27 mouse cellular contexts compared by ENCODE assay signal in genomic region chr4:130357946-130358345, GRCm38 (mm10). TPM values are rescaled to one million over a fixed set of nuclear protein-coding genes. Genes with fewer than 3 reads are reported as not detected.
DNase-seq lines count a peak whose midpoint lies in the region; ATAC-seq and TF ChIP-seq lines count a peak whose summit lies in the region.
"Had no signal": no experiment of that assay in that cellular context is flagged by ENCODE, and none has a peak within 500 bp of the region (broad histone marks: within the 10 kb centered on the region; RNA-seq: fewer than 3 reads in every experiment).

No protein-coding gene starts in this region.

- no peak overlapping the region for H3K27ac ChIP-seq in cerebellum, adult 2 months (ENCODE audit: insufficient read depth, low read length)
- no peak overlapping the region for H3K27ac ChIP-seq in lung, postnatal 0 days (ENCODE audit: low read length)
- H3K27ac ChIP-seq: forebrain, embryonic 10.5 days; hindbrain, embryonic 14.5 days; intestine, embryonic 15.5 days; limb, embryonic 13.5 days; midbrain, embryonic 13.5 days had no signal

- 0 out of 2 replicates have a peak, but pooled peaks cover 6% of the 10 kb centered on the region for H3K36me3 ChIP-seq in lung, postnatal 0 days (ENCODE audit: insufficient read depth, low read length)
- peaks cover 1% of the 10 kb centered on the region; the same call in 1 of the 2 replicates for H3K36me3 ChIP-seq in splenic B cell, adult 2 months (ENCODE audit: control insufficient read depth, insufficient read depth, low read length, poor library complexity, severe bottlenecking)

- no peak for TF ChIP-seq EP300 in lung, postnatal 0 days (IDR thresholded peaks at IDR 0.05)

- peak; percentile 24 for DNase-seq in cerebellum, adult 9-11 months
- no peak for DNase-seq in cerebellum, adult 2 months
- DNase-seq in lung, postnatal 36 days = peak; percentile 4
- DNase-seq in lung, postnatal 0 days (ENCODE audit: low spot score) = no peak
- DNase-seq in splenic B cell, adult 2 months (ENCODE audit: low read depth, low spot score) = peak; percentile 9
- no peak for DNase-seq in spleen, adult 12 weeks (ENCODE audit: low spot score)
- DNase-seq in testis, postnatal 10 days (ENCODE audit: low spot score) = no peak
- DNase-seq: adrenal gland, postnatal 10 days; cerebellum, postnatal 25 days; embryo, embryonic 11 days; heart, postnatal 14 days; kidney, postnatal 4 days; lung, embryonic 14.5 days; spleen, adult 18-20 months had no signal

- no peak overlapping the region for H3K9ac ChIP-seq in lung, postnatal 0 days (replicated peaks; ENCODE audit: low read depth)
- H3K9ac ChIP-seq: heart, embryonic 12.5 days; hindbrain, embryonic 14.5 days; midbrain, embryonic 13.5 days had no signal

- no peak for ATAC-seq in lung, postnatal 0 days
- ATAC-seq in granulocyte monocyte progenitor cell, adult 5-6 weeks (replicated peaks; ENCODE audit: poor library complexity, severe bottlenecking) = peak; percentile 26
- ATAC-seq: intestine, embryonic 15.5 days; midbrain, embryonic 13.5 days had no signal

- TF ChIP-seq CTCF in cerebellum, adult 2 months (IDR thresholded peaks at IDR 0.05; ENCODE audit: borderline replicate concordance, insufficient read depth, low read depth, low read length) = no peak
- TF ChIP-seq CTCF in lung, postnatal 0 days (IDR thresholded peaks at IDR 0.05) = no peak

- no peak for TF ChIP-seq POLR2A in cerebellum, adult 2 months (IDR thresholded peaks at IDR 0.05; ENCODE audit: borderline replicate concordance, insufficient read depth, low read length)

- H3K4me1 ChIP-seq in cerebellum, adult 2 months (ENCODE audit: control insufficient read depth, insufficient read depth, low read length) = peaks cover 7% of the 10 kb centered on the region
- peaks cover 5% of the 10 kb centered on the region; the same call in 1 of the 2 replicates for H3K4me1 ChIP-seq in lung, postnatal 0 days (ENCODE audit: insufficient read depth, low read depth, low read length)

- no peaks in the 10 kb centered on the region for H3K9me3 ChIP-seq in lung, postnatal 0 days (ENCODE audit: low read length)
- H3K9me3 ChIP-seq: forebrain, embryonic 10.5 days; heart, embryonic 12.5 days; intestine, embryonic 15.5 days; limb, embryonic 13.5 days had no signal

- no peak overlapping the region for H3K4me2 ChIP-seq in lung, postnatal 0 days (replicated peaks; ENCODE audit: low read depth, low read length)
- H3K4me2 ChIP-seq: hindbrain, embryonic 14.5 days had no signal

- H3K27me3 ChIP-seq in cerebellum, adult 2 months (ENCODE audit: control insufficient read depth, insufficient read depth, low read length) = no peaks in the 10 kb centered on the region
- H3K27me3 ChIP-seq in lung, postnatal 0 days (replicated peaks; ENCODE audit: insufficient read depth, low read length) = no peaks in the 10 kb centered on the region
- no peaks in the 10 kb centered on the region for H3K27me3 ChIP-seq in splenic B cell, adult 2 months (ENCODE audit: control insufficient read depth, insufficient read depth, low read length, poor library complexity, severe bottlenecking)
- H3K27me3 ChIP-seq: heart, embryonic 12.5 days; intestine, embryonic 15.5 days; limb, embryonic 13.5 days; midbrain, embryonic 13.5 days had no signal

- H3K4me3 ChIP-seq in cerebellum, adult 2 months (replicated peaks; ENCODE audit: insufficient read depth, low read depth, low read length) = no peak overlapping the region
- H3K4me3 ChIP-seq in lung, postnatal 0 days (ENCODE audit: low read depth, low read length) = no peak overlapping the region

RNA-seq across cellular contexts. Expression of gene Zcchc17, which starts 1.8 kb away (rescaled TPM):
- 87.9 and 89.6 TPM in 2 replicates for polyA plus RNA-seq in cerebellum, adult 2 months (2012; rRNA removed)
- polyA plus RNA-seq in lung, postnatal 0 days (2015; fragmentation: Nextera tagmentation; extraction: Ambion mirVana) = 48.2 and 54.1 TPM in 2 replicates
- total RNA-seq in granulocyte monocyte progenitor cell, adult 5-6 weeks (2014; fragmentation: Nextera tagmentation) = 32.0 and 45.7 TPM in 2 replicates
- total RNA-seq in granulocyte monocyte progenitor cell, adult 5-6 weeks (2017) = 124 and 150 TPM in 2 replicates

RNA-seq across cellular contexts. Expression of gene Snrnp40, which starts 2.0 kb away (rescaled TPM):
- 35.7 and 39.5 TPM in 2 replicates for polyA plus RNA-seq in cerebellum, adult 2 months (2012; rRNA removed)
- polyA plus RNA-seq in lung, postnatal 0 days (2015; fragmentation: Nextera tagmentation; extraction: Ambion mirVana) = 52.9 and 54.7 TPM in 2 replicates
- total RNA-seq in granulocyte monocyte progenitor cell, adult 5-6 weeks (2014; fragmentation: Nextera tagmentation) = 73.7 and 97.1 TPM in 2 replicates
- 83.4 and 96.8 TPM in 2 replicates for total RNA-seq in granulocyte monocyte progenitor cell, adult 5-6 weeks (2017)

RNA-seq across cellular contexts. Expression of gene Gm10570, which starts 49.5 kb away (rescaled TPM):
- 1.6 and 1.7 TPM in 2 replicates for polyA plus RNA-seq in cerebellum, adult 2 months (2012; rRNA removed)
- polyA plus RNA-seq in lung, postnatal 0 days (2015; fragmentation: Nextera tagmentation; extraction: Ambion mirVana) = 0.25 and 0.50 TPM in 2 replicates
- total RNA-seq in granulocyte monocyte progenitor cell, adult 5-6 weeks (2014; fragmentation: Nextera tagmentation) = not detected in 2 replicates
- not detected in 2 replicates for total RNA-seq in granulocyte monocyte progenitor cell, adult 5-6 weeks (2017)
- total RNA-seq: layer of hippocampus, postnatal 10 days; megakaryocyte progenitor cell, adult 5-6 weeks had no signal
- polyA plus RNA-seq: embryonic facial prominence, embryonic 14.5 days; forebrain, embryonic 10.5 days; hindbrain, embryonic 14.5 days; intestine, embryonic 15.5 days; kidney, embryonic 14.5 days; limb, embryonic 13.5 days; lung, embryonic 14.5 days; stomach, embryonic 14.5 days; thymus, postnatal 0 days had no signal

RNA-seq across cellular contexts. Expression of gene Fabp3, which starts 49.6 kb away (rescaled TPM):
- 196 and 220 TPM in 2 replicates for polyA plus RNA-seq in cerebellum, adult 2 months (2012; rRNA removed)
- 88.3 and 112 TPM in 2 replicates for polyA plus RNA-seq in lung, postnatal 0 days (2015; fragmentation: Nextera tagmentation; extraction: Ambion mirVana)
- not detected in 2 replicates for total RNA-seq in granulocyte monocyte progenitor cell, adult 5-6 weeks (2014; fragmentation: Nextera tagmentation)
- total RNA-seq in granulocyte monocyte progenitor cell, adult 5-6 weeks (2017) = not detected in 2 replicates
- total RNA-seq: megakaryocyte progenitor cell, adult 5-6 weeks had no signal

Comparison
In these comparisons a context has a peak if more than half of its experiments do, and no peak if none do; other contexts are left out.
1. DNase-seq: peak in cerebellum, adult 9-11 months (single experiment), lung, postnatal 36 days (single experiment) and splenic B cell, adult 2 months (single experiment); none in cerebellum, adult 2 months (0 of 2), lung, postnatal 0 days (single experiment), spleen, adult 12 weeks (single experiment) and testis, postnatal 10 days (single experiment).